Mouse (Mus musculus) c-Kit-positive CD71-negative TER-119-negative erythroid progenitor cells, embryonic 14.5 days (primary cell): ENCODE measurements around the gene Zfp319.
"Not testable (repeated sequence)": the region's sequence is repeated elsewhere in the genome, so short reads cannot be mapped to it uniquely, and the experiment has no call there.

ENCODE experiments used
- DNase-seq: peaks from one replicate; pipeline ENCODE4 v3.0.0-alpha.2; 2013; ENCODE audit warnings: low read depth

Zfp319 gene

GRCm38 (mm10) chr8:95331720-95332436 is at the start of gene Zfp319, which contains the start of gene Usb1:
Gene Zfp319, minus strand, starts transcription at chr8:95331950.
Gene Usb1, plus strand, starts transcription at chr8:95332284.
- peak; percentile 89 for DNase-seq

DNA sequence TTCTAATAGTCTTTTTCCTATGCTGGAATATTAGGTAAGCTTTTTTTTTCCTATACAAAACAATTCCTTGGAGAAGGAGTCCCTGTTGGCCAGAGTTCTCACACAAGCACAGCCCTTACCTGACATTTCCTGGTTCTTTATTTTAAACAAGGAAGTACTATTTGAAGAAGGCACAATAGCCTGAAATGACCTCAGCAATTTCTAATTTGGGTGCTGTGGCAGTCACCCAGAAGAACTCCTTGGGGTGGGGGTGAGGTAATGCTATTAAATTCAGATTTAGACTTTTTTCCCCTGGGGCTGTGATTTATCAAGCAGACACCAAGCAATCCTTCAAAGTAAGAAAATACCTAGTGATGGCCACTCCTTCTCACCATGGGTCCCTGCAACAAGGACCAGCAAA is 49.2 kb upstream of the Zfp319 start:
- no peak for DNase-seq

- DNase-seq: not testable (repeated sequence)
Observed at GRCm38 (mm10) chr8:95378928-95379327, 47.2 kb upstream of the Zfp319 start.

DNA sequence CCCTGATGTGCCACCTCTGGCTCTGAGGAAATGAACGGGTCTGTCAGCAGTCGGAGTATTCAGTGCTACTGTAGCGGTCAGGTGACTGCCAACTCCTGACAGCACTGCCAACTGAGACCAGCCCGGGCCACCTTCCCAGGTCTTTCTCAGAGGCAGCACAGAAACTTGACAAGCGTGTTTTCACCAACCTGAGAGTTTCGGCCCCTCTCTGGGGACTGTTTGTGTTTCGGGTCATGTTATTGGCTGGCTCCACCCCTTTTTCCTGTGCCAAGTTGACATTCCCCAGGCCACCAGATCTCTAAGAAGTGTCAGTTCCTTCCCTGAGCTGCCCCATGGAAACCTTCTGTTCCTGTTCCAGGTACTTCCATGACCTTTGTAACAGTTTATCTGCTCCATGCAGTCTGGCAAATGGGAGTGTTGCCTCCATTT is 46.1 kb upstream of the Zfp319 start:
- no peak for DNase-seq

- no peak for DNase-seq
Observed at GRCm38 (mm10) chr8:95377101-95377500, 45.4 kb upstream of the Zfp319 start.

GRCm38 (mm10) chr8:95376309-95376999 is 44.7 kb upstream of the Zfp319 start:
- no peak for DNase-seq

- no peak for DNase-seq
Observed at GRCm38 (mm10) chr8:95375374-95375930, 43.7 kb upstream of the Zfp319 start.

GRCm38 (mm10) chr8:95374429-95374828 is 42.7 kb upstream of the Zfp319 start:
- DNase-seq: no peak

GRCm38 (mm10) chr8:95373389-95374002 is 41.7 kb upstream of the Zfp319 start:
- DNase-seq: no peak

- DNase-seq: no peak
Observed at GRCm38 (mm10) chr8:95369581-95370326, 38.0 kb upstream of the Zfp319 start.

DNA sequence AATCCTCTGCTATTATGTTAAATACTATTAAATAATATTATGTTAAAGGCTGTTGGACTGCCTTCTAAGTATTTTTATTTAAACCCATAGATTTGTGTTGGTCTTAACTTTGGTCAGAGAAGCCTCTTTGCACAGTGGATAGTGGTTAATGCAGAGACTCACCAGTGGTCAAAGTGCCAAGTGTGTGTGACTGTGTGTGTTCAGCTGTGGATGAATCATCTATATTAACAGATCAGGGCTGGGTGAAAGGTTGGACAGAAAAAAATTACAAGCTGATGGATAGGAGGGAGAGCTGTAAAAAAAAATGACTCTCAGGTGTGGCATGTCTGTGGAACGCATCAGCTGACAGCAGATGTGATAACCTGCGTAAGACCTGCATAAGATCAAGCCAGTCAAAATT is 32.1 kb upstream of the Zfp319 start:
- no peak for DNase-seq

GRCm38 (mm10) chr8:95362272-95362671 is 30.5 kb upstream of the Zfp319 start:
- no peak for DNase-seq

GRCm38 (mm10) chr8:95361016-95361341 is 29.2 kb upstream of the Zfp319 start:
- DNase-seq: no peak

GRCm38 (mm10) chr8:95360181-95361015 is 28.6 kb upstream of the Zfp319 start:
- DNase-seq: no peak

- no peak for DNase-seq
Observed at GRCm38 (mm10) chr8:95358550-95359411, 27.0 kb upstream of the Zfp319 start.

DNA sequence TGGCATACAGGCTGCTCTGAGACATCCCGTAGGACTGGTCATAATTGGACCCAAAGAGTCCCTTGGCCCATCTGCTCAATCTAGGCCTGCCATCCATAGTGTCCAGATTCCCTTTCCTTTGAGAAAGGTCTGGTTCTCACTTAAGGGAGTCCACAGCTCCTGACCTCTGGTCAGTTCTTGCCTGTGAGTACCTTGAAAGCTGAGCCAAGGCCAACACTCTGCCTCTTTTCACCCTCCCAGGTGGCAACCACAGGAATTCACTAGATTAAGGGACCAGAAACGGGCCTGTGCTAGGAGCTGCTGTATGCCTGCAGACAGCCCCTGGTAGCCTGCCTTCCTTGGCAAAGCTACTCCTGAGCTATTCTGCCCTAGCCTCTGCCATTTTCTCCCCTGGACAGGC is 22.9 kb upstream of the Zfp319 start:
- no peak for DNase-seq

GRCm38 (mm10) chr8:95352871-95353866 is 21.4 kb upstream of the Zfp319 start:
- DNase-seq: no peak

DNA sequence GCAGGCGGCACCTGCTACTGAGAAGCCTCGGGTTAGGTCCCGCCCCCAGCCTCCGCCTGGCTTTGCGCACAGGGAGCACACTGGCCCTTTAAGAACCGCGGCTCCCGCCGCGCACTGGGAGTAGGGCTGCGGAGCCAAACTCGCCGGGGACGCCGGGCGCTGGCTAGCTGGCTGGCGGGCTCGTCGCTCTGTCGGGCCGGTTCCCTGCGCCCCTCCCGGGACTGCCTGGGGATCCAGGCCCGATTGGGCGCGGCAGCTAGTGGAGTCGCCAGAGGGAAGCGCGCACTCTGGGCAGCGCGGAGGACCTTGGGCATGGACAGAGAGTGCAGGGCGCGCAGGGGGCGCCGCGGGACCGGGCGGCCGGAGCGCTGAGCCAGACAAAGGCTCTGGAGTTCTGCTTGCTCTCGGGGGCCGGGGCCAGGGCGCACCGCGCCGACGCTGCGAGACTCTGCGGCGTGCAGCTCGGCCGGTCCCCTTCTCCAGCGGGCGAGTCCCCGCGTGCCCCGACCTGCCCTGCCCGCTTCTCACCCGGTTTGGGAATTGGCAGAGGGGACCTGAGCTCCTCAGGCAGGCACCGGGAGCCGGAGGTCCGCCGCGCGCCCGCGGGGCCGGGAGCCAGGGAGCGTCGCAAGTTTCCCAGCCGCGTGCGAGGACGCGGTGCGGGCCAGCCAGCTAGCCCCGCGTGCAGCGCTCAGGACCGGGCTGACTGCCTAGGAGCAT is 20.6 kb upstream of the Zfp319 start, which contains the start of gene Mmp15:
Mmp15 (plus strand) TSS at position 118 of the 720 bp plus-strand sequence.
- DNase-seq: no peak
